Mouse (Mus musculus) common myeloid progenitor, adult 5-6 weeks (primary cell): ENCODE data around the gene Tomm6. TPM values are rescaled to one million over a fixed set of nuclear protein-coding genes. Genes with fewer than 3 reads are reported as not detected.

Experiments used
- ATAC-seq: replicated peaks from 2 replicates; pipeline ENCODE4 v1.8.0; 2016; ENCODE audit warnings: low read depth, mild to moderate bottlenecking, moderate TSS enrichment, inconsistent platforms; ENCODE audit not compliant: poor library complexity, severe bottlenecking
- total RNA-seq: library from RNA; stranded (forward); fragments of 200-1000, 187-1606 nt; gene quantifications from 2 replicates; pipeline ENCODE4 v1.2.3, GENCODE M21; 2017

The Tomm6 gene
- 64.8 and 74.6 TPM in 2 replicates for total RNA-seq

- ATAC-seq = no peak
Measured at GRCm38 (mm10) chr17:47688344-47688607, at the start of gene Tomm6. Tomm6 (minus strand) TSS chr17:47688386.

- peak; percentile 64 for ATAC-seq
Measured at GRCm38 (mm10) chr17:47737271-47738065, 49.3 kb upstream of the Tomm6 start.

DNA sequence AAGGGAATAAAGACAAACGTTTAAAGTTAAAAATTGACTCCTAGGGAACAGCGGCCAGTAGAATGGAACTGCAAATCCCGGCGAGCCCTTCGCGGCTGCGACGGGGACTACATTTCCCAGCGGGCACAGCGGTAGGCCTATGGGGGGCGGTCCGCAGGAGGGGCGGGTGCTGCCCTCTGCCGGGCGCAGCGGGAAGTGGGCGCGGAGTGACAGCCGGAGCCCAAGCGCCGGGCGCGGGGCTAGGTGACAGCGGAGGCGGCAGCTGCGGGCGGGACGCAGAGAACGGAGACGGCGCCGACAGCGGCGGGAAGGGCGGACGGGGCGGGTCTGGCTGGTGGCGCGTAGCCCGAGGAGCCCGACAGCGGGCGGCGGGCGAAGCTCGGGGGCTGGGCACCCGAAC is 48.7 kb upstream of the Tomm6 start, which contains the start of gene Tfeb:
TSS of gene Tfeb (plus strand) at position 175 of the 400 bp plus-strand sequence.
- ATAC-seq = peak; percentile 79

- no peak for ATAC-seq
Measured at GRCm38 (mm10) chr17:47735553-47736100, 47.4 kb upstream of the Tomm6 start.

GRCm38 (mm10) chr17:47730633-47731575 is 42.7 kb upstream of the Tomm6 start:
- ATAC-seq = no peak

- ATAC-seq = no peak
Measured at GRCm38 (mm10) chr17:47726566-47726965, 38.4 kb upstream of the Tomm6 start, which contains the start of gene Pgc. Pgc (plus strand) TSS chr17:47726842.

DNA sequence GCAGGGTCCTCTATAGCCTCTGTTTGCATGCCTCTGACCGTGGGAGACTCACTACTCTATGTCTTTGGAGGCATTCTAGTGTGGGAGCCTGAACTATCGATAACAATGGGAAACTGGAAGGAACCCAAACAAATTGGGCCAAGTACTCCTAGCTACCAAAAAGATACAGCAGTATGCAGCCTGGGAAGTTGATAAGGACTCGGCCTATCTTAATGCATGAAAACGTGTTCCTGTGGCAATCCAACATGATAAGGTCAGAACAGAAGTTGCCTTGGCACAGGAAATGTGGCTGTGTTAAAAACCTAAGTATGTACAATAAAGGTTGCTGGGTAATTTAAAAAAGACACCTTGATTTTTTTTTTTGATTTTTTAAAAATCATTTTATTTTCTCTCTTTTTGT is 33.0 kb upstream of the Tomm6 start:
- 0 out of 2 replicates have a peak, but pooled peaks have one; percentile 32 for ATAC-seq

DNA sequence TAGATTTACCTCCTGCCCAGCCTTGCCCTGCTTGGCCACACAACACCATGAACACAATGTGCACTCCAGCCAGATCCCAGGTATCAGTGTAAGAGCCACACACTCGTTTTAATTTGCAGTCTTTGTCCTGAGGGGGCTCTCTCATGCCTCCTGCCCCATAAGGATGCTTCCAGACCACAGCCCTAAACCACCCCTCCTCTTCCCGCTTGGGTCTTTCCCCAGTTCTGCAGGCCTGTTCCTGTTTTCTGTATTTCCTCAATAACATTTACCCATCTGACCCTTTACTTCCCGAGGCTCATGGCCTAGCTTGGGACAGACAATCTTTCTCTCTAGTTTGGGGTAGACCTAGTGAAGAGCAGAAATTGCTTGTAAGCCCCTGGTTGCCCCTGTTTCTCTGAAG is 26.9 kb upstream of the Tomm6 start:
- peak; percentile 52 for ATAC-seq

- ATAC-seq = no peak
Measured at GRCm38 (mm10) chr17:47712889-47713571, 24.8 kb upstream of the Tomm6 start.

GRCm38 (mm10) chr17:47711883-47712282 is 23.7 kb upstream of the Tomm6 start:
- no peak for ATAC-seq

DNA sequence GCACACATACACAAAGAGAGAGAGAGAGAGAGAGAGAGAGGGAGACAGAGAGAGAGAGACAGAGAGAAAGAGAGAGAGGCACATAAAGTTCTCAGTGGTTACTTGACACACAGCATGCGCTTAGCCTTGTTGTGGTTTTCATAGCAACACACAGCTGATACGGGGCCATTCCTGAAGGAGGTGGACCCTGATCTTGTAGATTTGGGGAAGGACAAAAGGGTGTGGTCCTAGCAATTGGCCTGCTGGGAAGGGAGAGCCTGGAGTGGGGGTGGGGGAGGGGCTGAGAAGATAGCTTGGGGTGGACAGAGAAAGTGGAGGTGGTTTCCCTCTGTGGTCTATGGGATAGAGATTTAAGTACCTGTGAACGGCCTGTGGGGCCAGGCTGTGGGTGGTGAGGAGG is 21.9 kb upstream of the Tomm6 start:
- no peak for ATAC-seq

DNA sequence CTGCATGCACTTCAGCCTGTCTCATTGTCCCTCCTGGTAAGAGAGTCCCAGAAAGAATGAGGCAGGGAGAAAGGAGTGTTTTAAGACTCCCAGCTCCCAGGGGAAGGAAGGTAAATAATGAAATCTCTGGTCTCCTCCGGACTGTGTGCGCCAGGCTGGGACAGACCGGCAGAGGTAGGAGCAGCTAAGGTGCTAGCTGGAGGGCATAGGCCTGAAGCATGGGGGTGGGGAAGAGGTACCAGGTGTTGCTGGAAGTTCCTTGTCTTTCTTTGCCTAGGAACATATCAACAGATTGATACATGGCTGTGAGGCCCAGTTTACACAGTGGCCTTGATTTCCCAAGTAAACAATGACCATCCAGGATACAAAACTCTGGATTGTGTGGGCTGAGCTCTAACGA is 20.8 kb upstream of the Tomm6 start:
- no peak for ATAC-seq

- no peak for ATAC-seq
Measured at GRCm38 (mm10) chr17:47707961-47708360, 19.8 kb upstream of the Tomm6 start.

DNA sequence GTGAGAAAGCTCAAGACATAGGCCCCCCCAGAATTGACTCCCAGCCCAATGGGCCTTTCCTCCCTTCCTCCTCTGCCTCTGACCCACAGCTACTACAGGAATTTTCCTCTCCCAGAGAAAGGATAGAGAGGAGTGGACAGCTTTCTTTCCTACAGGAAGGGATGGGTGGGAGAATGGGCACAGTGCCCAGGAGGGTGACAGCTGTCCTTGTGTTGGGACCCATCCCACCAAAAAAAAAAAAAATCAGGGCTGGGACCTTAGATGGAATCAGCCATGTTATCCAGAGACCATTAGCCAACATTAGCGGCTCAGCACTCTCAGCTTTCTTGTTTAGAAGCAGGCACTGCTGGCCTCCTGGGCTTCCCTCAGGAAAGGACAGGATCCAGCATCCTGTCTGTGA is 18.0 kb upstream of the Tomm6 start:
- no peak for ATAC-seq

GRCm38 (mm10) chr17:47704692-47705091 is 16.5 kb upstream of the Tomm6 start:
- ATAC-seq = no peak

DNA sequence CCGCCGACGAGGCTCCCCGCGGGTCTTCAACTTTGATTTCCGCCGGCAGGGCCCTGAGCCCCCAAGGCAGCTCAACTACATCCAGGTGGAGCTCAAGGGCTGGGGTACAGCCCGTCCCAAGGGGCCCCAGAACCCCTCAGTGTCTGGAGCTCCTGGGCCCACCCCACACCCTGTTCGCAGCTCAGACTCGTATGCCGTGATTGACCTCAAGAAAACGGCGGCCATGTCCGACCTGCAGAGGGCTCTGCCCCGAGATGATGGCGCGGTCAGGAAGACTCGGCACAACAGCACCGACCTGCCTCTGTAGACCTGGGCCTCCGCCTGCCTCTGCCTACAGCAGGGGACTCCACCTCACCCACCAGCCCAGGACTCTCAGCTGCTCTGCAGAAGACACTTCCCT is 15.4 kb upstream of the Tomm6 start:
- ATAC-seq = no peak

GRCm38 (mm10) chr17:47702548-47703345 is 14.6 kb upstream of the Tomm6 start:
- no peak for ATAC-seq

GRCm38 (mm10) chr17:47701793-47702192 is 13.6 kb upstream of the Tomm6 start:
- no peak for ATAC-seq

DNA sequence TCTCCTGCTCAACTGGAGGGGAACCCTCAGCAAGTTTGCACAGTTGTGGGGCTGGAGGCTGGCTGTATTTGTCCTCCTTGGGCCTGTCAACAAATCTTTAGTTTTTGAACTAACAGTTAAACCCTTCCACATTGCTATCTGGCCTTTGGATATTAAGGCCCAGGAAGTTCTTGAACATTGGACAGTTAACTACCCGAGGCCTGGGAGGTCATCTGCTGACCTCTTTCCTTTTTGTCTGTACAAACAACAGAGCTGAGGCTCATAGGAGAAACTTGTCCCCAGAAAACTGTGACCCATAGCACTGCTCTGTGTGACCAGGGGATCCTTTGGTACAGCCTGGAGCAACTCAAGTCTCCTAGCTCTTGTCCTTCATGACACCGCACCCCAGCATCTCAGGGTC is 10.9 kb upstream of the Tomm6 start:
- no peak for ATAC-seq
